Mouse (Mus musculus): ENCODE measurements around the gene Artn. TPM values are rescaled to one million over a fixed set of nuclear protein-coding genes. Genes with fewer than 3 reads are reported as not detected.

Gene Artn
- polyA plus RNA-seq, 1 experiment from 2014 or later = 5.0 TPM

GRCm38 (mm10) chr4:117943317-117943716 lies 13.8 kb upstream of the Artn start:
- Histone ChIP-seq H3K27ac (no peak overlapping the region), H3K4me3 (replicated peaks) (no peak overlapping the region), H3K36me3 (peaks cover 10% of the 10 kb centered on the region), H3K27me3 (no peaks in the 10 kb centered on the region), H3K9me3 (replicated peaks) (no peaks in the 10 kb centered on the region), H3K9ac (no peak overlapping the region), H3K4me2 (no peak overlapping the region), H3K4me1 (peaks cover 4% of the 10 kb centered on the region; the same call in 1 of the 2 replicates)
- WGBS = 14% methylated on average over 5 of the region's 5 CpGs
- no peak for ATAC-seq (replicated peaks; ENCODE audit: low FRiP score)

DNA sequence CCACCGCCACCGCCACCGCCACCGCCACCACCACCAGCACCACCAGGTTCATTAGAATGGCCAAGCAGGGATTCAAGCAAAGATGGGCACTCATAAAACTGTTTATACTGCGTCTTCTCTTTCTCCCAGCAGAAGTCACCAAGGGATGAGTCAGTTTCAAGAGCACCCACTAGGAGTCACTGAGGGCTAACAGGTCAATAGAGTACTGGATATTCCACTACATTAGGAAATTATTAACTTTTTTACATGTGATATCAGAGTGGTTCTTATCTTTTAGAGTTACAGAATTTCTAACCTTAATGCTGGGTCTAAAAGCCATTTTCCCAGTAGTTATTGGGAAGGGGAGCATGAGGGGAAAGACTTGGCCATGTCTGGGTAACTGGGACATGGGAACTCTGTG lies 7.4 kb upstream of the Artn start:
- no peak overlapping the region for H3K9ac ChIP-seq
- no peaks in the 10 kb centered on the region for H3K9me3 ChIP-seq (replicated peaks)
- ATAC-seq (replicated peaks; ENCODE audit: low FRiP score) = no peak
- no peak overlapping the region for H3K4me2 ChIP-seq
- H3K27ac ChIP-seq = no peak overlapping the region
- H3K27me3 ChIP-seq = no peaks in the 10 kb centered on the region
- peaks cover 16% of the 10 kb centered on the region for H3K36me3 ChIP-seq
- no peaks in the 10 kb centered on the region for H3K4me1 ChIP-seq
- H3K4me3 ChIP-seq (replicated peaks) = no peak overlapping the region
- WGBS = 94% methylated on average over 5 of the region's 5 CpGs

DNA sequence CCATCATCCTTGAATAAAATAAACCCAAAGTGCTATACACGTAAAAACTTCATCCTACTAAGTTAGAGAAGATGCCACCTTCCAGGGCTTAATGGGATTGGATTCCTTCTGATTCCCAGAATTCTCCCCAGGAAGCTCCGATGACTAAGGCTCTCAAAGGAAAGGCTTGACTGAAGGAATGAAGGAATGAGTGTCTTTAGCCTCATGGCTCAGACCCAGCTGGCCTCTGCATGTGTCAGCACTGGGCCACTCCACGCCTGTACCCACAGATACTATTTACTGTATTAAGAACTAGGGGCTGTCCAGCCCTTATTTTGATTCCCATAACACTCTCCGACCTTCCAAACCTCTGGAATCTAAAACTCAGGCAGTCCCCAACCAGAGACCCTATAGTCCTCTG lies 4.5 kb upstream of the Artn start:
- peaks cover 10% of the 10 kb centered on the region for H3K4me1 ChIP-seq
- WGBS = 86% methylated on average over 4 of the region's 4 CpGs
- peaks cover 7% of the 10 kb centered on the region; the same call in 1 of the 2 replicates for H3K27me3 ChIP-seq
- 0 out of 2 replicates have a peak, but pooled peaks cover 6% of the 10 kb centered on the region for H3K36me3 ChIP-seq
- ATAC-seq (replicated peaks; ENCODE audit: low FRiP score) = no peak
- H3K9me3 ChIP-seq (replicated peaks) = no peaks in the 10 kb centered on the region
- H3K27ac ChIP-seq = no peak overlapping the region
- no peak overlapping the region for H3K9ac ChIP-seq
- no peak overlapping the region for H3K4me3 ChIP-seq (replicated peaks)
- no peak overlapping the region for H3K4me2 ChIP-seq

DNA sequence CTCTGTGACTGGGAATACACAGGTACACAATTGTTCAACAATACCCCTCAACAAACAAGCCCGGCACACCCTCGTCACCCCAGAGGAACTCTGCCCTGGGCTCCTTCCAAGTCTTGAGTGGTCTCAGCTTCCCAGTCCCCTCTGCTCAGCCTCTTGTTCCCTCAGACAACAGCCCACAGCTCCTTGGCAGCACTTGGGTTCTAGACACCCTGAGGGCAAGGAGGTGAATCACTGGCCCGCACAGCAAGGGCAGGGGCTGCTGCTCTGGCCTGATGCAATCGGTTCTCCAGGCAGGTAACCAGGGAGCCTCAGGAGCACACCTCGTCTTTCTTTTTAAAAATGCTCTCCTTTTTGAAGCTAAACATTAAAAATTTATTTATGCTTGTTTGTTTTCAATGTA lies 3.7 kb upstream of the Artn start:
- H3K27me3 ChIP-seq = peaks cover 11% of the 10 kb centered on the region
- H3K9ac ChIP-seq = no peak overlapping the region
- 85% methylated on average over 5 of the region's 5 CpGs for WGBS
- H3K4me3 ChIP-seq (replicated peaks) = no peak overlapping the region
- no peak overlapping the region for H3K4me2 ChIP-seq
- no peaks in the 10 kb centered on the region for H3K9me3 ChIP-seq (replicated peaks)
- 0 out of 2 replicates have a peak, but pooled peaks cover 6% of the 10 kb centered on the region for H3K36me3 ChIP-seq
- peaks cover 19% of the 10 kb centered on the region for H3K4me1 ChIP-seq
- no peak overlapping the region for H3K27ac ChIP-seq
- ATAC-seq (replicated peaks; ENCODE audit: low FRiP score) = no peak

DNA sequence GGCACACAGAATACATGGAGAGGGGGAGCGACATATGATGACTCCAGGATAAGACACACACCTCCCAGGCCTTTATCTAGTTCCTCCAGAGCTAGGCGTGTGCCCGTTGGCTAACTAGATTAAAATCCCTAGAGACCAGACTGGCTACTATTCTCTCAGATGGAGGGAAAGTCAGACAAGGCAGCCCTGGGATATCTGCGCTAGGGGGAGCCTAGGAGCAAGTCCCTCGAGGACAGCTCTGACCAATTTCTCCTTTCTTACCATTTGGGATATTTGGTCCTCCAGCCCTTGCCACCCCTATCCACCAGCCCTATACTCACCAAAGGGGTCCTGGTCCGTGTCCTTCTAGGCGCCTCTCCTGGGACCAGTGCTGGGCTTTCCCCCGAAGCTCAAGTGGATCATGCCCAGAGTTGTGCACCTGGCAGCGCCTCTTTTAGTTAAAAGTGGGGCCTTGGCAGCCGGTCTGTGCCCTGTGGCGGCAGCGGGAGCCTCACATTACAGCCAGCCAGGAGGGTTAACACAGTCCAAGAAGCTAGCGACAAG lies 793 bp downstream of the Artn start:
- peak overlapping the region; percentile 47 for H3K4me3 ChIP-seq (replicated peaks)
- H3K9me3 ChIP-seq (replicated peaks) = no peaks in the 10 kb centered on the region
- H3K4me1 ChIP-seq = peaks cover 38% of the 10 kb centered on the region
- peaks cover 45% of the 10 kb centered on the region for H3K27me3 ChIP-seq
- peak overlapping the region; percentile 67 for H3K27ac ChIP-seq
- peak overlapping the region; percentile 82 for H3K4me2 ChIP-seq
- 0 out of 2 replicates have a peak, but pooled peaks cover 2% of the 10 kb centered on the region for H3K36me3 ChIP-seq
- peak; percentile 68 for ATAC-seq (replicated peaks; ENCODE audit: low FRiP score)
- H3K9ac ChIP-seq = peak overlapping the region; percentile 37; the same call in 1 of the 2 replicates
- 2% methylated on average over 13 of the region's 13 CpGs for WGBS

DNA sequence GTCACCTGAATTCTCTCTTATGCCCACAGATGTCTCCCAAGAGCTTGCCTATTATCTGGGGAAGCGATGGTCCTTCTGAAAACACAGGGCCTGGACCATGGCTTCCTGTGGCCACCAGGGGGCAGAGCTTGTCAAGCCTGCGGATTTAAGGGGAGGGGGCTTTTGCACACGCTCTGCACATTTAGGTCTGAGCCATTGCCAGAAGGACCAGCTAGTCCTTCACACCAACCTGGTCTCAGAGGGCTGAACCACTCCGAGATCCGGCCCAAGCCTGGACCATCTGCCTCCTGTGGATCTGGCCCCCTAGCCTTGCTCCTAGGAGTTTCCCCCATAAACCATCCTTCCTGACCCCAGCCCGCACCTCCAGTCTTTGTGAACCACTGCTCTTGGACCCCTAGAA lies 1.3 kb downstream of the Artn start:
- Histone ChIP-seq H3K4me1 (peaks cover 38% of the 10 kb centered on the region), H3K36me3 (0 out of 2 replicates have a peak, but pooled peaks cover 2% of the 10 kb centered on the region), H3K27me3 (peaks cover 46% of the 10 kb centered on the region), H3K27ac (no peak overlapping the region), H3K9me3 (replicated peaks) (no peaks in the 10 kb centered on the region), H3K9ac (no peak overlapping the region), H3K4me3 (replicated peaks) (no peak overlapping the region), H3K4me2 (peak overlapping the region; percentile 82)
- 11% methylated on average over 6 of the region's 6 CpGs for whole genome bisulfite sequencing
- ATAC-seq (replicated peaks; ENCODE audit: low FRiP score) = 0 out of 2 replicates have a peak, but pooled peaks have one; percentile 3

- peaks cover 55% of the 10 kb centered on the region for H3K27me3 ChIP-seq
- peak; percentile 45; the same call in 1 of the 2 replicates for ATAC-seq (replicated peaks; ENCODE audit: low FRiP score)
- peak overlapping the region; percentile 97 for H3K4me2 ChIP-seq
- H3K9ac ChIP-seq = peak overlapping the region; percentile 44
- WGBS = under 1% methylated on average over 71 of the region's 71 CpGs
- H3K4me3 ChIP-seq (replicated peaks) = peak overlapping the region; percentile 52
- peaks cover 38% of the 10 kb centered on the region for H3K4me1 ChIP-seq
- H3K27ac ChIP-seq = no peak overlapping the region
- H3K36me3 ChIP-seq = no peaks in the 10 kb centered on the region
- no peaks in the 10 kb centered on the region for H3K9me3 ChIP-seq (replicated peaks)
Observed at GRCm38 (mm10) chr4:117926545-117927482, 2.7 kb downstream of the Artn start.

- 56% methylated on average over 5 of the region's 6 CpGs for WGBS
- H3K4me1 ChIP-seq = peaks cover 36% of the 10 kb centered on the region
- H3K9me3 ChIP-seq (replicated peaks) = no peaks in the 10 kb centered on the region
- no peak for ATAC-seq (replicated peaks; ENCODE audit: low FRiP score)
- no peak overlapping the region for H3K9ac ChIP-seq
- H3K27me3 ChIP-seq = peaks cover 49% of the 10 kb centered on the region
- no peaks in the 10 kb centered on the region for H3K36me3 ChIP-seq
- no peak overlapping the region for H3K27ac ChIP-seq
- H3K4me2 ChIP-seq = no peak overlapping the region
- H3K4me3 ChIP-seq (replicated peaks) = no peak overlapping the region
Observed at GRCm38 (mm10) chr4:117924916-117925315, 4.6 kb downstream of the Artn start.

DNA sequence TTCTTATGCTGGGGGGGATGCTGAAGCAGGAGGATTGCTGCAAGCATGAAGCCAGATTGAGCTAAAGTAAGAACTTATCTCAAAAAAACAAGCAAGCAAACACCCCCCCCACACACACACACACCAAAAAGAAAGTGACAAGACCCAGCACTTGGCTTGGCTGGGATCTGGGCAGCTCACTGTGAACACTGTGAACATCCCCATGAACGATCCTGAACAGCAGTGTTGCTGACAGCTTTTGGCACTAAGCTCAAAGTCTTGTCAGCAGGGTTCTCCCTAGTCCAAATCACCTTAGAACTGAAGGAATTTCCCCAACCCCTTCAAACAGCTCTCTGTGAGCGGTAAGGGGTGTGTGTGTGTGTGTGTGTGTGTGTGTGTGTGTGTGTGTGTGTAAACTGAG lies 6.1 kb downstream of the Artn start:
- 55% methylated on average over 2 of the region's 2 CpGs for WGBS
- Histone ChIP-seq H3K9ac (no peak overlapping the region), H3K27ac (no peak overlapping the region), H3K27me3 (peaks cover 47% of the 10 kb centered on the region), H3K36me3 (no peaks in the 10 kb centered on the region), H3K4me2 (no peak overlapping the region), H3K4me1 (peaks cover 22% of the 10 kb centered on the region), H3K4me3 (replicated peaks) (no peak overlapping the region), H3K9me3 (replicated peaks) (no peaks in the 10 kb centered on the region)
- ATAC-seq (replicated peaks; ENCODE audit: low FRiP score) = no peak

DNA sequence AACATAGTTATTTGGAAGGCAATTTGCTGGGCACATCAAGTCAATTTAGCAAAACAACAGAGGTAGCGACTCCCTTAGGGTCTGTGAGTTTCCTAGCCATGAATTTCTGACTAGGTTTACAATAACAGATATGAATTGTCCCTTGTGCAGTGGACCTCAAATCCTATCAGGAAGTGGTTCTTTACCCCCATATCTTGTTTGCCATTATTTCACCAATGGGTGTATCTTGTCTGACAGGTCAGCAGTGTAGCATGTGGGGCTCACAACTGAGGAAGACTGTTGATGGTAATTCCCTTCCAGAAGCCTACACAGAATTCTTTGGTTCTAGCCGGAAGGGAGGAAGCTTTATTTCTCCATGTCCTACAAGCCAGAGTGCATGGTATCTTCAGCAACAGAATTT lies 8.2 kb downstream of the Artn start:
- Histone ChIP-seq H3K9me3 (replicated peaks) (no peaks in the 10 kb centered on the region), H3K4me1 (peaks cover 4% of the 10 kb centered on the region), H3K4me2 (no peak overlapping the region), H3K27ac (no peak overlapping the region), H3K9ac (no peak overlapping the region), H3K4me3 (replicated peaks) (no peak overlapping the region), H3K27me3 (peaks cover 26% of the 10 kb centered on the region), H3K36me3 (no peaks in the 10 kb centered on the region)
- 81% methylated on average over 2 of the region's 2 CpGs for WGBS
- ATAC-seq (replicated peaks; ENCODE audit: low FRiP score) = no peak

DNA sequence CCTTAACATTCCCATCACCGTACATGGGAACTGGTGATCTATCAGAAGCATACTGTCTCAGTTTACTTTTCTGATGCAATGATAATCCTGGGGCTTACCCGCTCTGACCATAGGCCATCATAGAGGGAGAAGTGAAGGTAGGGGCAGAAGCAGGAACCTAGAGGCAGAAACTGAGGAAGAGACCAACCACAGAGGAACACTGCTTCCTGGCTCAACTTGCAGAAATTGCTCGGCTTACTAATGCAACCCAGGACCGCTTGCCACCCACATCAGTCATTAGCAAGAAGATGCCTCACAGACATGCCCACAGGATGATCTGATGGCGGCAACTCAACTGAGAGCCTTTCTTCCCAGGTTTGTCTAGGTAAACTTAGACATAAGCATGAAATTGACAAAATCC lies 10.8 kb downstream of the Artn start:
- WGBS = 84% methylated on average over 5 of the region's 5 CpGs
- ATAC-seq (replicated peaks; ENCODE audit: low FRiP score) = no peak
- H3K27me3 ChIP-seq = peaks cover 10% of the 10 kb centered on the region; the same call in 1 of the 2 replicates
- H3K4me3 ChIP-seq (replicated peaks) = no peak overlapping the region
- no peak overlapping the region for H3K27ac ChIP-seq
- H3K36me3 ChIP-seq = no peaks in the 10 kb centered on the region
- no peak overlapping the region for H3K4me2 ChIP-seq
- H3K4me1 ChIP-seq = peaks cover 16% of the 10 kb centered on the region
- no peak overlapping the region for H3K9ac ChIP-seq
- H3K9me3 ChIP-seq (replicated peaks) = no peaks in the 10 kb centered on the region

- WGBS = 65% methylated on average over 3 of the region's 3 CpGs
- Histone ChIP-seq H3K4me2 (no peak overlapping the region), H3K36me3 (no peaks in the 10 kb centered on the region), H3K9ac (no peak overlapping the region), H3K9me3 (replicated peaks) (no peaks in the 10 kb centered on the region), H3K4me1 (peaks cover 21% of the 10 kb centered on the region), H3K27me3 (peaks cover 10% of the 10 kb centered on the region; the same call in 1 of the 2 replicates), H3K27ac (no peak overlapping the region), H3K4me3 (replicated peaks) (no peak overlapping the region)
- ATAC-seq (replicated peaks; ENCODE audit: low FRiP score) = no peak
Observed at GRCm38 (mm10) chr4:117918261-117918660, 11.3 kb downstream of the Artn start.

Data from kidney, embryonic 15.5 days (tissue).